Mouse (Mus musculus) spleen, adult 18-20 months (tissue): ENCODE results near the gene Iffo2.

ENCODE experiments used
- DNase-seq, 2 experiments: peaks; one replicate each; pipeline ENCODE4 v3.0.0; 2022; ENCODE audit warnings: mixed read lengths in 2 of 2

Iffo2 gene

GRCm38 (mm10) chr4:139582903-139583302 lies 52.6 kb downstream of the Iffo2 start:
- DNase-seq: no peak

GRCm38 (mm10) chr4:139583629-139584245 lies 53.4 kb downstream of the Iffo2 start:
- DNase-seq: no peak

- DNase-seq: no peak
Observed at GRCm38 (mm10) chr4:139584704-139585103, 54.4 kb downstream of the Iffo2 start.

- DNase-seq: no peak
Observed at GRCm38 (mm10) chr4:139585713-139586112, 55.4 kb downstream of the Iffo2 start.

- DNase-seq: no peak
Observed at GRCm38 (mm10) chr4:139587370-139587769, 57.0 kb downstream of the Iffo2 start.

- no peak for DNase-seq
Observed at GRCm38 (mm10) chr4:139587773-139588172, 57.4 kb downstream of the Iffo2 start.

- no peak for DNase-seq
Observed at GRCm38 (mm10) chr4:139589351-139590027, 59.1 kb downstream of the Iffo2 start.

GRCm38 (mm10) chr4:139590446-139590845 lies 60.1 kb downstream of the Iffo2 start:
- no peak for DNase-seq

GRCm38 (mm10) chr4:139592895-139593294 lies 62.5 kb downstream of the Iffo2 start:
- no peak for DNase-seq

GRCm38 (mm10) chr4:139593383-139593782 lies 63.0 kb downstream of the Iffo2 start:
- DNase-seq: no peak

- no peak for DNase-seq
Observed at GRCm38 (mm10) chr4:139594062-139594461, 63.7 kb downstream of the Iffo2 start.

GRCm38 (mm10) chr4:139596715-139597114 lies 66.4 kb downstream of the Iffo2 start:
- DNase-seq: no peak

GRCm38 (mm10) chr4:139597286-139598284 lies 67.2 kb downstream of the Iffo2 start:
- no peak for DNase-seq

- no peak for DNase-seq
Observed at GRCm38 (mm10) chr4:139598356-139598755, 68.0 kb downstream of the Iffo2 start.

GRCm38 (mm10) chr4:139598950-139599518 lies 68.7 kb downstream of the Iffo2 start:
- peak; percentile 46 to 49 for DNase-seq

- DNase-seq: no peak
Observed at GRCm38 (mm10) chr4:139601519-139602356, 71.4 kb downstream of the Iffo2 start.

- DNase-seq: peak; percentile 33 to 73
Observed at GRCm38 (mm10) chr4:139602357-139603244, 72.3 kb downstream of the Iffo2 start, which contains the start of gene Gm21969. Gene Gm21969, plus strand, starts transcription at chr4:139603186.

- no peak for DNase-seq
Observed at GRCm38 (mm10) chr4:139605216-139605615, 74.9 kb downstream of the Iffo2 start.

- no peak for DNase-seq
Observed at GRCm38 (mm10) chr4:139606732-139607131, 76.4 kb downstream of the Iffo2 start.

GRCm38 (mm10) chr4:139608975-139609374 lies 78.6 kb downstream of the Iffo2 start:
- no peak for DNase-seq

- no peak for DNase-seq
Observed at GRCm38 (mm10) chr4:139610954-139611353, 80.6 kb downstream of the Iffo2 start.
